Mouse (Mus musculus): ENCODE measurements around the gene Nlrp3. TPM values are rescaled to one million over a fixed set of nuclear protein-coding genes. Genes with fewer than 3 reads are reported as not detected.

Gene Nlrp3
- polyA plus RNA-seq, 1 experiment from 2014 or later, result 0.25 TPM

DNA sequence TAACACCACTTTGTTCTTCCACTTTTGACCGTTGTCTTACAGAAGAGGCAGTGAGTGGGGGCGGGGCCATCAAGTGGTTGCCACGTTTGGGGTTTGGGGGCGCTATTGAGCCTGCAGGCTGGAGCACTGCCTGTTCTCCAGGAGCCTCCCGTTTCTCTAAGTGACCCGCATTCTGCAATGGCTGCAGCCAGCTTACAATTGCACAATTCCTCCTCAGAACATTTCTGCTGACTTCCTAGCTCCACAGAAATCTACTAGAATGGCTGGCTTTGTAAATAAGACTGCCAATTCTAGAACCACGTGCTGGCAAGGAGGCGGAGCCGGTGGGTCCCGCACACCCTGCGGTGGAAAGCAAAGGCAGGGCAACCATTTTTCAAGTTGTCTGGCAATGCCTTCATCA lies 3.0 kb upstream of the Nlrp3 start:
- Histone ChIP-seq H3K9me3 (replicated peaks) (no peaks in the 10 kb centered on the region), H3K27me3 (no peaks in the 10 kb centered on the region), H3K4me3 (replicated peaks) (0 out of 2 replicates have a peak overlapping the region, but pooled peaks have one; percentile 0), H3K9ac (no peak overlapping the region), H3K36me3 (no peaks in the 10 kb centered on the region), H3K27ac (replicated peaks) (peak overlapping the region; percentile 63; the same call in 1 of the 2 replicates), H3K4me1 (peaks cover 15% of the 10 kb centered on the region), H3K4me2 (replicated peaks) (peak overlapping the region; percentile 30)
- WGBS, result 35% methylated on average over 11 of the region's 11 CpGs
- no peak for ATAC-seq (ENCODE audit: insufficient number of reproducible peaks, low FRiP score, low TSS enrichment, low read depth)

GRCm38 (mm10) chr11:59540123-59540522 lies 1.2 kb upstream of the Nlrp3 start:
- no peak overlapping the region for H3K4me2 ChIP-seq (replicated peaks)
- H3K9ac ChIP-seq, result no peak overlapping the region
- H3K36me3 ChIP-seq, result no peaks in the 10 kb centered on the region
- H3K4me1 ChIP-seq, result peaks cover 15% of the 10 kb centered on the region
- ATAC-seq (ENCODE audit: insufficient number of reproducible peaks, low FRiP score, low TSS enrichment, low read depth), result no peak
- WGBS, result 75% methylated on average over 3 of the region's 3 CpGs
- H3K9me3 ChIP-seq (replicated peaks), result no peaks in the 10 kb centered on the region
- no peak overlapping the region for H3K27ac ChIP-seq (replicated peaks)
- H3K27me3 ChIP-seq, result no peaks in the 10 kb centered on the region
- H3K4me3 ChIP-seq (replicated peaks), result no peak overlapping the region

GRCm38 (mm10) chr11:59542442-59542841 lies 1.1 kb downstream of the Nlrp3 start:
- no peak overlapping the region for H3K9ac ChIP-seq
- H3K27me3 ChIP-seq, result no peaks in the 10 kb centered on the region
- no peak for ATAC-seq (ENCODE audit: insufficient number of reproducible peaks, low FRiP score, low TSS enrichment, low read depth)
- H3K4me2 ChIP-seq (replicated peaks), result no peak overlapping the region
- H3K27ac ChIP-seq (replicated peaks), result no peak overlapping the region
- H3K4me3 ChIP-seq (replicated peaks), result no peak overlapping the region
- no peaks in the 10 kb centered on the region for H3K9me3 ChIP-seq (replicated peaks)
- 79% methylated on average over 6 of the region's 6 CpGs for WGBS
- H3K36me3 ChIP-seq, result no peaks in the 10 kb centered on the region
- H3K4me1 ChIP-seq, result peaks cover 11% of the 10 kb centered on the region

- no peak overlapping the region for H3K4me3 ChIP-seq (replicated peaks)
- H3K27me3 ChIP-seq, result no peaks in the 10 kb centered on the region
- H3K36me3 ChIP-seq, result no peaks in the 10 kb centered on the region
- no peak overlapping the region for H3K27ac ChIP-seq (replicated peaks)
- no peak overlapping the region for H3K9ac ChIP-seq
- no peak for ATAC-seq (ENCODE audit: insufficient number of reproducible peaks, low FRiP score, low TSS enrichment, low read depth)
- WGBS, result 69% methylated on average over 3 of the region's 3 CpGs
- no peaks in the 10 kb centered on the region for H3K9me3 ChIP-seq (replicated peaks)
- H3K4me2 ChIP-seq (replicated peaks), result no peak overlapping the region
- H3K4me1 ChIP-seq, result peaks cover 3% of the 10 kb centered on the region
These were observed 2.0 kb downstream of the Nlrp3 start for GRCm38 (mm10) chr11:59543376-59543775.

DNA sequence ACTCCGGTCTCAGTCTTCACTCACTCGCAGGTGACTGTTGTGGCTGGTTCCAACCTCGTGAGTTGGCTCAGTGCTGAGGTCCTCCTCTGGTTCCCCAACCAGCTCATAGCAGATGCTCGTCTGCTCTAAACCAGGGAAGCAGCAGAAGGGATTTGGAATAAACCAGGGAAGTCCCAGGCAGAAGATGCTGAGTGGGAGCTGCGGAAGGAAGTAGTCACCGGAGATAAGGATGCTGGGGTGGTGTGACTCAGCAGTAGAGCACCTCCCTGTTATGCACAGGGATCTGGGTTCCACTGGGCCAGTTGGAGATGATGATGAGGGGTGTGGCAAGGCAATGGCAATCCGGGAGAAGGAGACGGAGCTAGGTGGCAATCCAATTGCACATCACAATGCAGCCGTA lies 2.6 kb downstream of the Nlrp3 start:
- Histone ChIP-seq H3K27me3 (no peaks in the 10 kb centered on the region), H3K27ac (replicated peaks) (no peak overlapping the region), H3K9me3 (replicated peaks) (no peaks in the 10 kb centered on the region), H3K9ac (no peak overlapping the region), H3K4me3 (replicated peaks) (no peak overlapping the region), H3K4me2 (replicated peaks) (no peak overlapping the region), H3K36me3 (no peaks in the 10 kb centered on the region), H3K4me1 (no peaks in the 10 kb centered on the region)
- ATAC-seq (ENCODE audit: insufficient number of reproducible peaks, low FRiP score, low TSS enrichment, low read depth), result no peak
- 85% methylated on average over 9 of the region's 9 CpGs for WGBS

DNA sequence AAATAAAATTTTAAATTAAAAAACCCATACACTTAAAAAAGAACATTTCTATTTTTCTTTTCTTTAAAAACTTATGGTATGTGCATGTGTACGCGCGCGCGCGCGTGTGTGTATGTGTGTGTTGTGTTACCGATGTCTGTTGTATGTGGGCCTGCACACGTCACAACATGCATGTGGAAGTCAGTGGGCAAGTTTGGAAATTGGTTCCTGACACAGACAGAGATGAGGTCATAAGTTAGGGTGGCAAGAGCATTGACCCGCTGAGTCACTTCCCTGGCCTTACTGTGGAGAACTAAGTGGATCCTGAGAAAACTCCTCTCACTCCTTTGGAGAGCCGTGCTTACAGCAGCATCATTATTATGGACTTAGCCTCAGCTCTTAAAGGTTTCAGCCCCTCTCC lies 12.8 kb downstream of the Nlrp3 start:
- Histone ChIP-seq H3K4me2 (replicated peaks) (no peak overlapping the region), H3K27ac (replicated peaks) (no peak overlapping the region), H3K36me3 (no peaks in the 10 kb centered on the region), H3K9me3 (replicated peaks) (no peaks in the 10 kb centered on the region), H3K9ac (no peak overlapping the region), H3K27me3 (no peaks in the 10 kb centered on the region), H3K4me3 (replicated peaks) (no peak overlapping the region), H3K4me1 (no peaks in the 10 kb centered on the region)
- WGBS, result 90% methylated on average over 11 of the region's 11 CpGs
- no peak for ATAC-seq (ENCODE audit: insufficient number of reproducible peaks, low FRiP score, low TSS enrichment, low read depth)

GRCm38 (mm10) chr11:59554535-59554934 lies 13.2 kb downstream of the Nlrp3 start:
- Histone ChIP-seq H3K27me3 (no peaks in the 10 kb centered on the region), H3K4me3 (replicated peaks) (no peak overlapping the region), H3K4me1 (no peaks in the 10 kb centered on the region), H3K9ac (no peak overlapping the region), H3K36me3 (no peaks in the 10 kb centered on the region), H3K9me3 (replicated peaks) (no peaks in the 10 kb centered on the region), H3K4me2 (replicated peaks) (no peak overlapping the region), H3K27ac (replicated peaks) (no peak overlapping the region)
- ATAC-seq (ENCODE audit: insufficient number of reproducible peaks, low FRiP score, low TSS enrichment, low read depth), result no peak
- WGBS, result 74% methylated on average over 8 of the region's 8 CpGs

GRCm38 (mm10) chr11:59560906-59561305 lies 19.5 kb downstream of the Nlrp3 start:
- Histone ChIP-seq H3K36me3 (no peaks in the 10 kb centered on the region), H3K9me3 (replicated peaks) (no peaks in the 10 kb centered on the region), H3K4me3 (replicated peaks) (no peak overlapping the region), H3K27me3 (no peaks in the 10 kb centered on the region), H3K9ac (no peak overlapping the region), H3K4me1 (no peaks in the 10 kb centered on the region), H3K27ac (replicated peaks) (no peak overlapping the region), H3K4me2 (replicated peaks) (no peak overlapping the region)
- ATAC-seq (ENCODE audit: insufficient number of reproducible peaks, low FRiP score, low TSS enrichment, low read depth), result no peak
- WGBS, result 61% methylated on average over 3 of the region's 3 CpGs

GRCm38 (mm10) chr11:59562336-59562735 lies 21.0 kb downstream of the Nlrp3 start:
- Histone ChIP-seq H3K4me3 (replicated peaks) (no peak overlapping the region), H3K36me3 (no peaks in the 10 kb centered on the region), H3K9ac (no peak overlapping the region), H3K27me3 (no peaks in the 10 kb centered on the region), H3K27ac (replicated peaks) (no peak overlapping the region), H3K9me3 (replicated peaks) (no peaks in the 10 kb centered on the region), H3K4me1 (no peaks in the 10 kb centered on the region), H3K4me2 (replicated peaks) (no peak overlapping the region)
- 85% methylated on average over 4 of the region's 4 CpGs for WGBS
- ATAC-seq (ENCODE audit: insufficient number of reproducible peaks, low FRiP score, low TSS enrichment, low read depth), result no peak

DNA sequence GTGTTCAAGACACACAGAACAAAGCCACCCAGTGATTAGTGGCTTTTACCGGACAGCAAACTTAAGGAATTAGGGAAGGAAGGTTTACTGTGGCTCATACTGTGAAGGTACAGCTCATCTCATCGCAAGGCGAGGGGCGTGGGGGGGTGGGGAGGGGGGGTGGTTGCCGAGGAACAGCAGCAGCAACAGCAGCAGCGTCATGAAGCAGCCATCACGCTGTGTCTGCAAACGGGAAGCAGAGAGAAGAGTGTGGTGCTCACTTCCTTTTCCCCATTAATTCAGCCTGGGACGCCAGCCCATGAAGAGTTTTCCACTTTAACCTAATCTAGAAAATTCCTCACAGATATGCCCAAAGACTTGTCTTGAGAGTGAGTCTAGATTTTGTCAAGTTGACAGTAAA lies 21.5 kb downstream of the Nlrp3 start:
- Histone ChIP-seq H3K36me3 (no peaks in the 10 kb centered on the region), H3K27ac (replicated peaks) (no peak overlapping the region), H3K4me2 (replicated peaks) (no peak overlapping the region), H3K4me3 (replicated peaks) (no peak overlapping the region), H3K4me1 (no peaks in the 10 kb centered on the region), H3K9me3 (replicated peaks) (no peaks in the 10 kb centered on the region), H3K27me3 (no peaks in the 10 kb centered on the region), H3K9ac (no peak overlapping the region)
- ATAC-seq (ENCODE audit: insufficient number of reproducible peaks, low FRiP score, low TSS enrichment, low read depth), result no peak
- 81% methylated on average over 9 of the region's 9 CpGs for WGBS

DNA sequence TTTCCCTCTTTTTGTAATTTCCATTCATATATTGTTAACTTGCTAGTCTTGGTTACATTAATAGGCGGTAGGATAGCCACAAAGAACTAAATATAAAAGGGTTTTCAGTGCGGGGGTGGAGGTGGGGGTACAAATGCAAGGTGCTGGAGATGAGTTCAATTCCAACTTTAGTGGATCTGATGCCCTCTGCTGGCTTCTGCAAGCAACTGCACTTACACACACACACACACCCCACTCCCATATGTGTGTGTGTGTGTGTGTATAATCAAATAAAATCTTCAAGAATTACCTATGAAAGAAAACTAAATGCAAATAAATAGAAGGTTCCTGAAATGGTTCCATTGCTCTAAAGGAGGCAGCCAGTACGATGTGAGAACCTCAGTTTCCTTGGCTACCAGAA lies 27.9 kb downstream of the Nlrp3 start:
- Histone ChIP-seq H3K4me3 (replicated peaks) (no peak overlapping the region), H3K27ac (replicated peaks) (no peak overlapping the region), H3K9me3 (replicated peaks) (no peaks in the 10 kb centered on the region), H3K36me3 (no peaks in the 10 kb centered on the region), H3K27me3 (peaks cover 4% of the 10 kb centered on the region; the same call in 1 of the 2 replicates), H3K4me1 (no peaks in the 10 kb centered on the region), H3K9ac (no peak overlapping the region), H3K4me2 (replicated peaks) (no peak overlapping the region)
- no peak for ATAC-seq (ENCODE audit: insufficient number of reproducible peaks, low FRiP score, low TSS enrichment, low read depth)
- WGBS, result 64% methylated on average over 3 of the region's 3 CpGs

DNA sequence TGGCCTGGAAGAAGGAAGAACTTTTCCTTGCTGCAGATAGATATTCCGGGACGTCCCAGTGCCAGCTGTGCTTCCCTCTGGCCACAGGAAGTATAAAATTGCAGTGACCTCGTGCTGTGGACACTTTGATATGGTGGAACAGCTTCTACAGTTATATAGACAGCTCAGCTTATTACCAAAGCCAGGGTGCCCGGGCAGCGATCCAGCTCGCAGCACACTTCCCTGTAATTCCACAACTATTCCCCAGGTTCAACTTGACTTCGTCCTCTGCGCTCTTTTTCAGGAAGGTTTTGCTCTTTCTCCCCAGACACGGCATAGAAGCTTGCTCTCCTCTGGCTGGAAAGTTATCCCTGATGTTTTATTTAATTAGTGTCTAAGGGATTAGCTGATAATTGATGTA lies 34.4 kb downstream of the Nlrp3 start:
- Histone ChIP-seq H3K27me3 (peaks cover 14% of the 10 kb centered on the region), H3K9me3 (replicated peaks) (no peaks in the 10 kb centered on the region), H3K4me2 (replicated peaks) (no peak overlapping the region), H3K27ac (replicated peaks) (no peak overlapping the region), H3K4me3 (replicated peaks) (no peak overlapping the region), H3K36me3 (no peaks in the 10 kb centered on the region), H3K9ac (no peak overlapping the region), H3K4me1 (no peaks in the 10 kb centered on the region)
- WGBS, result 49% methylated on average over 9 of the region's 9 CpGs
- ATAC-seq (ENCODE audit: insufficient number of reproducible peaks, low FRiP score, low TSS enrichment, low read depth), result no peak
